Mouse (Mus musculus) forebrain, postnatal 0 days (tissue): ENCODE results near the gene Efl1. TPM values are rescaled to one million over a fixed set of nuclear protein-coding genes. Genes with fewer than 3 reads are reported as not detected.
A peak's percentile ranks its signal among the peaks of the same experiment; 100 is the strongest.

Experiments
- ATAC-seq: fragments of 200-750 bp; cut with Nextera tagmentation; 2 replicates; pipeline ENCODE4 v1.8.0; 2017; ENCODE audit warnings: mild to moderate bottlenecking, moderate library complexity
- DNase-seq: peaks from one replicate; pipeline ENCODE4 v3.0.0-alpha.2; 2015
- H3K27ac ChIP-seq: fragments of 300-500 bp; sonication (generic); 2 replicates; pipeline ENCODE4 v1.5.1; 2014; ENCODE audit warnings: low read depth, mild to moderate bottlenecking, antibody characterized with exemption, low read length, moderate library complexity, mixed read lengths
- H3K27me3 ChIP-seq: fragments of 300-500 bp; sonication (generic); 2 replicates; pipeline ENCODE4 v1.6.1; 2014; ENCODE audit warnings: mild to moderate bottlenecking, low read length, mixed read lengths; ENCODE audit not compliant: insufficient read depth
- H3K36me3 ChIP-seq: fragments of 300-500 bp; sonication (generic); 2 replicates; pipeline ENCODE4 v1.6.1; 2014; ENCODE audit warnings: mild to moderate bottlenecking, moderate library complexity; ENCODE audit not compliant: insufficient read depth
- H3K4me1 ChIP-seq: fragments of 300-500 bp; sonication (generic); 2 replicates; pipeline ENCODE4 v1.6.1; 2014; ENCODE audit warnings: antibody characterized with exemption; ENCODE audit not compliant: insufficient read depth
- H3K4me2 ChIP-seq: fragments of 300-500 bp; sonication (generic); 2 replicates; pipeline ENCODE4 v1.6.1; 2014; ENCODE audit warnings: low read depth, mild to moderate bottlenecking, moderate library complexity
- H3K4me3 ChIP-seq: fragments of 300-500 bp; sonication (generic); 2 replicates; pipeline ENCODE4 v1.5.1; 2014; ENCODE audit warnings: low read depth, low read length, mixed read lengths
- H3K9ac ChIP-seq: fragments of 300-500 bp; sonication (generic); 2 replicates; pipeline ENCODE4 v1.6.1; 2014; ENCODE audit warnings: mild to moderate bottlenecking
- H3K9me3 ChIP-seq: fragments of 300-500 bp; sonication (generic); 2 replicates; pipeline ENCODE4 v1.6.1; 2016; ENCODE audit warnings: low read length
- CTCF ChIP-seq: sonication (generic); IDR thresholded peaks from 2 replicates; pipeline ENCODE4 v1.5.1; 2016; ENCODE audit warnings: antibody characterized with exemption, control low read depth, low read depth
- WGBS: fragments of 180-500 bp; shearing (Covaris S2); extraction: QIAGEN DNeasy Blood & Tissue Kit; methylation state at CpG from one replicate; pipeline ENCODE4 v1.1.7; 2014; 5-methylcytosine and 5-hydroxymethylcytosine counted together
- polyA plus RNA-seq: library from polyadenylated mRNA; unstranded; fragments of >200 nt; fragmentation: Nextera tagmentation; extraction: Ambion mirVana; gene quantifications from 2 replicates; pipeline ENCODE4 v1.2.1, GENCODE M21; 2015
- total RNA-seq: library from RNA; depleted of rRNA; stranded (reverse); fragments of >200 nt; gene quantifications from 2 replicates; pipeline ENCODE4 v1.2.3, GENCODE M21; 2014

Gene Efl1
- total and polyA plus RNA-seq, 2 experiments from 2014 or later, result 15.9 to 20.8 TPM

DNA sequence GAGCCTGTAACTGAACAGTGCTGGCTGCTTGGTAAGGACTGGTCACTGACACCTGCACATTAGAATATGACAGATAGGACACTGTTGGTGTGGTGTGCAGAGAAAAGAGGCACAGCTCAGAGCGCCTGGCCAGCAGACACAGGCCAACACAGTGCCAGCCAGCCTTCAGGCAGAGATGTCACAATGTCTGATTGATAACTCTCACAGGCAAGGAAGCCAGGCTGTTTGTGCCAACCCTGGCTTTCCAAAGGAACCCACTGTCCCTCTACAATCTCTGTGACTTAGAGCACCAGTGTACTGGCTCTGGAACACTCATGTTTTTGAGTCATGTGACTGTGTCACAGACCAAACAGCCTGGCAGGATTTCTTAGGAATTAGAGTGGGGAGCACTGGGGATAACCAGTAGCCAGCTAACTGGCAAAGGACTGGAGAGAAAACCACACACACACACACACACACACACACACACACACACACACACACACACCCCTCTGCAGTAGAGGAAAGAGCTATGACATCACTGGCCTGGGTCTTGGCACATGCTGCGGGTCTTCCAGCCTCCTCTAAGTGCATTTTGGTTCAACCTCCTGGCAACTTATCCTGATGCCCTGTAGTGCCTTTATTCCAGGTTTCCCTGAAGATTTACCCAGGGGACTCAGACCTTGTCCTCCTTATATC is 137.7 kb downstream of the Efl1 start:
- ATAC-seq (peak; percentile 74), DNase-seq (peak; percentile 22)
- Histone ChIP-seq H3K4me1 (peaks cover 4% of the 10 kb centered on the region; the same call in 1 of the 2 replicates), H3K9me3 (no peaks in the 10 kb centered on the region), H3K27me3 (no peaks in the 10 kb centered on the region), H3K36me3 (no peaks in the 10 kb centered on the region), H3K4me3 (no peak overlapping the region), H3K9ac (no peak overlapping the region), H3K4me2 (no peak overlapping the region), H3K27ac (no peak overlapping the region)
- WGBS, result 50% methylated on average over 2 of the region's 2 CpGs
- no peak for TF ChIP-seq CTCF

DNA sequence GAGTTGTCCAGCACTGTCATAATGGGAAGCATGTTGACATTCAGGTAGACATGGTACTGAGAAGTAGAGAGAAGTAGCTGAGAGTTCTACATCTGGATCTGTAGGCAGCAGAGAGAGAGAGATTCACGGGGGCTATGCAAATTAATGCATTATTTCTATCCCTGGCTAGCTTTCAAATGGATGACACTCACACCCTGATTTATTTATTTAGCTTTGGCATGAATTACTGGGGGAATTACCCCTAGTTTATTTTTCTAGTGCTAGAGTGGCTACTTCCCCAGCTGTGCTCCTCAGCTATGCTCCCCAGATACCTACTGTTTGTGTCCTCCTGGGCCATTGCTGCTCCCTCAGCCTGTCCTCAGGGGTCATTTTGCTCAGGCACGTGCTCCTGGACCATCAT is 144.2 kb downstream of the Efl1 start:
- WGBS, result 54% methylated on average over 2 of the region's 2 CpGs
- no peak for ATAC-seq
- Histone ChIP-seq H3K9ac (no peak overlapping the region), H3K9me3 (no peaks in the 10 kb centered on the region), H3K27me3 (no peaks in the 10 kb centered on the region), H3K4me2 (no peak overlapping the region), H3K27ac (no peak overlapping the region), H3K4me1 (no peaks in the 10 kb centered on the region), H3K36me3 (no peaks in the 10 kb centered on the region), H3K4me3 (no peak overlapping the region)
- DNase-seq, result no peak
- no peak for TF ChIP-seq CTCF

DNA sequence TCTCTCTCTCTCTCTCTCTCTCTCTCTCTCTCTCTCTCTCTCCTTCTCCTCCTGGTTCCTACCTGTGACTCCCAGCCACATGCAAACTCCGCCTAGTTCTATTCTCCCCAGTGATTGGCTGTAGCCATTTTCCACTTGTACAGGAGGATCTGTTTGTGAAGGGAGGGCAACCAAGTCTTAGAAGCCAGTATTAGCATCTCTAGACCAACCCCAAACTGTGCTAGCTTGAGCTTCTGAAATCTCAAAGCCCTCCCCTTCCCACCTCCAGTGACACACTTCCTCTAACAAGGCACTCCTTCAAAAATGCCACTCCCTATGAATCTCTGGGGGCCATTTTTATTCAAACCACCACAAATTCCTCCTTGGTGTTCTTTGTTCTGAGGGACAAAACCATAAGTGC is 144.7 kb downstream of the Efl1 start:
- no peaks in the 10 kb centered on the region for H3K27me3 ChIP-seq
- H3K9me3 ChIP-seq, result no peaks in the 10 kb centered on the region
- no peaks in the 10 kb centered on the region for H3K36me3 ChIP-seq
- H3K4me1 ChIP-seq, result no peaks in the 10 kb centered on the region
- ATAC-seq (no peak), DNase-seq (no peak)
- no peak overlapping the region for H3K27ac ChIP-seq
- H3K4me3 ChIP-seq, result no peak overlapping the region
- no peak overlapping the region for H3K4me2 ChIP-seq
- 93% methylated on average over 1 of the region's 1 CpGs for WGBS
- TF ChIP-seq CTCF, result no peak
- H3K9ac ChIP-seq, result no peak overlapping the region

DNA sequence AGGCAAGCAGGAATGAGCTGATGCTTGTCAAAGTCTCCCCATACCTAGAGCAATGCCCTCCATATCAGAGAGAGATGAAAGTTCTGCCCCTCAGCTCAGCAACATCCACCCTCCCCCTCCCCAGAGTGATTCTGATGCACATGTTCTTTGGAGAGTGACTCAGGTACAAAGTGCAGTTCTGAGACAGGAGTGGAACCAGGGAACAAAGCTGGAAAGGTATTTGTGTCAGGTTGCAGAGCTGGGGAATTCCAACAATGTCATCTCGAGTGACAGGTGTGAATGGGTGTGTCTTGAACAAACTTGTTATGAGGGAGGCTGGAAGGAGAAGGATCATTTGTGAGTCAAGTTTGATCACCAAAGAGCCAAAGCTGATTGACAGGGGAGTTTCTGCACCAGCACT is 146.1 kb downstream of the Efl1 start:
- DNase-seq, result no peak
- Histone ChIP-seq H3K4me2 (no peak overlapping the region), H3K4me3 (no peak overlapping the region), H3K9me3 (no peaks in the 10 kb centered on the region), H3K9ac (no peak overlapping the region), H3K36me3 (no peaks in the 10 kb centered on the region), H3K27ac (no peak overlapping the region), H3K4me1 (no peaks in the 10 kb centered on the region), H3K27me3 (no peaks in the 10 kb centered on the region)
- WGBS, result 61% methylated on average over 1 of the region's 1 CpGs
- ATAC-seq, result no peak
- no peak for TF ChIP-seq CTCF

DNA sequence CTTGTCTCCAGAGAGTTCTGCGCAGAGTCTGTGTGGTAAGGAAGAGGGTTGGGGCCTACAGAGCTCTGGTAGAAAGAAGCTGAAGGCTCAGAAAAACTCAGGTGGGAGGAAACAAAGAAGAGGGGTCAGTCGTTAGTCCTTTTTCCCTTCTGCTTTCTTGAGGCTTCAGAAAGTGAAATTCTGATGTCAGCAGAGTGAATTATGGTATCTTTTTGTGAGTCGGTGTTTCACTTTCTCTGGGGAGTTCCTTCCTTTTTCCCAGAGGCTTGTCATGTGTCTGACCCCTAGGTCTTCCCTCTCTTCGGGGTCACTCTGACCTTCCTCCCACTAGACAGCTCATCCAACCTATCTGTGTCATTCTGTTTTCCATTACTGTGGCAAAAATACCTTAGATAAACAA is 153.8 kb downstream of the Efl1 start:
- Histone ChIP-seq H3K27ac (no peak overlapping the region), H3K36me3 (no peaks in the 10 kb centered on the region), H3K27me3 (no peaks in the 10 kb centered on the region), H3K4me3 (no peak overlapping the region), H3K4me1 (no peaks in the 10 kb centered on the region), H3K9me3 (no peaks in the 10 kb centered on the region), H3K4me2 (no peak overlapping the region), H3K9ac (no peak overlapping the region)
- 84% methylated on average over 4 of the region's 4 CpGs for WGBS
- TF ChIP-seq CTCF, result no peak
- ATAC-seq (no peak), DNase-seq (no peak)

DNA sequence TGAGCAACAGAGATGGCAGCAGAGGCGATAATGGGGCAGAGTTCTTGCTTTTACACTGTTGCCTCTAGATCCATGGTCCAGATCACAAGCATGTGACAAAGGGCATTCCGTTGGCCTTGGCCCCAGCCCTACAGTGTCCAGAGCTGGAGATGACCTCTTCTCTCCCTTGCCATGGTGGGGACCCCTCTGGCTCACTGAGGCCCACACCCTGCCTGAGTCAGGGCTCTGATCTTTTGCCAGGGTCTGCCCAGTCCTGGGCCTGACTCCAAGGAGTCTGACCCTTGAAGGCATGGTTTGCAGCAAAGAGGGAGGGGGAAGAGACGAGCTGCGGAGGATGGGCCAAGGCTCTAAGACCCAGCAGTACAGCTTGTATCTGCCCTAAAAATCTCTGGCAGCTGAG is 159.8 kb downstream of the Efl1 start:
- Histone ChIP-seq H3K36me3 (no peaks in the 10 kb centered on the region), H3K9ac (no peak overlapping the region), H3K4me3 (no peak overlapping the region), H3K4me1 (no peaks in the 10 kb centered on the region), H3K27me3 (no peaks in the 10 kb centered on the region), H3K9me3 (no peaks in the 10 kb centered on the region), H3K4me2 (no peak overlapping the region), H3K27ac (no peak overlapping the region)
- WGBS, result 74% methylated on average over 4 of the region's 4 CpGs
- ATAC-seq, result peak; percentile 48
- no peak for DNase-seq
- no peak for TF ChIP-seq CTCF

DNA sequence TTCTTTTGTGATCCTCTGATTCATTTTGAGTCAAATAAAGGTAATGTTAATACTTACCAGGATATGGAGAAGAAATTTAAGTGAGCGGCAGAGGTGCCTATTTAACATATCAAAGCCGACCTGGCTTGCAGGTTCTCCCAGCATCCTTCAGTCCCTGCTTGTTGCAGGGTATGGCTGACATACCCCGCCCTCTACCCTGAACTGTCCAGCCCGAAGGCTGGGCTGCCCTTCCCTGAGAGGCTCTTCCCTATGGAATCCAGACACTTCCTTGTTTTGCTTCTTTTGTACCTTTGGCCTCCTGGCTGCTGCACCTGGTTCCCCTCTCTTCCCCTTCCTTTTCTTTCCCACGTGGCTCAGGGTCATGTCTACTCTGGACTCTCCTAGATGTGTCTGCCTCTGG is 160.7 kb downstream of the Efl1 start:
- H3K4me1 ChIP-seq, result no peaks in the 10 kb centered on the region
- H3K4me2 ChIP-seq, result no peak overlapping the region
- DNase-seq (no peak), ATAC-seq (no peak)
- WGBS, result 64% methylated on average over 5 of the region's 5 CpGs
- no peak overlapping the region for H3K27ac ChIP-seq
- H3K36me3 ChIP-seq, result no peaks in the 10 kb centered on the region
- no peak overlapping the region for H3K9ac ChIP-seq
- TF ChIP-seq CTCF, result no peak
- H3K9me3 ChIP-seq, result no peaks in the 10 kb centered on the region
- H3K4me3 ChIP-seq, result no peak overlapping the region
- H3K27me3 ChIP-seq, result no peaks in the 10 kb centered on the region
